Mouse (Mus musculus): ENCODE measurements around the gene Sit1. TPM values are rescaled to one million over a fixed set of nuclear protein-coding genes. Genes with fewer than 3 reads are reported as not detected.

Gene Sit1
- polyA plus RNA-seq, 1 experiment from 2014 or later: not detected

DNA sequence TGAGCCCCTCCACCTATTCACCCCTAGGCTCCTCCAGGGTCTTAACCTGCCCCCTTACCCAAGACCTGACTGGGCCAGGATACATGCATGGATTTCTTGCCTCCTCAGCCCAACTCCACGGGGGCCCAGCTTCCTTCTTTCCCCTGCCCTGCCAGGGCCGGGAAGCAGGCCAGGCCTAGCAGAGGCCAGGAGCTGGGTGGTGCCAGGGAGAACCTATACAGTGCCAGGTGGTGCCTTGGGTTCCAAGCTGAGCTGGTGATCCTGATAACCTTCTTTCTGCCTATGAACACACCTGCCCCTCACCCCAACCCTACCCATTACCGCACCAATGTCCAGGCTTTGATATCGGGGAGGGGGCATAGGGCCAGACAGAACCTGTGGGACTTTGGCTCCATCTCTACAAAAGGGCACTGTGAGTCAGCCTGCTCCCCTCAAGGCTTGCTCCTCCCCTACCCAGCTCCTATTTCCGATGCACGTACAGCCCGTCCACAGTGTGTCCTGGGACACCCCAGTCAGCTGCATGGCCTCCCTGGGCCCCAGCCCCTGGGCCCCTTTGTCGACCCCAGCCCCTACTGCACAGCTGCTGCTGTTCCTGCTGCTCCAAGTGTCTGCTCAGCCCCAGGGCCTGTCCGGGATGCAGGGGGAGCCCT, 23.1 kb upstream of the Sit1 start, which contains the start of gene Car9:
Car9 (plus strand) TSS at position 431 of the 650 bp plus-strand sequence.
- H3K27ac ChIP-seq (replicated peaks; ENCODE audit: low read depth, low read length): no peak within 1 kb of the TSS
- H3K36me3 ChIP-seq (ENCODE audit: control insufficient read depth, insufficient read depth, low read length): no peaks in the 10 kb centered on the region
- ATAC-seq (ENCODE audit: low FRiP score, low TSS enrichment) (0 out of 2 replicates have a peak, but pooled peaks have one; percentile 20), DNase-seq (no peak)
- 59% methylated on average over 9 of the region's 9 CpGs for WGBS
- no peak within 1 kb of the TSS for H3K4me3 ChIP-seq (replicated peaks; ENCODE audit: low read depth, low read length)
- H3K4me1 ChIP-seq (ENCODE audit: control insufficient read depth, insufficient read depth, low read length): peaks cover 4% of the 10 kb centered on the region; the same call in 1 of the 2 replicates
- no peak within 1 kb of the TSS for H3K9ac ChIP-seq (replicated peaks; ENCODE audit: low read length)
- H3K4me2 ChIP-seq (ENCODE audit: low read length): no peak within 1 kb of the TSS
- no peaks in the 10 kb centered on the region for H3K9me3 ChIP-seq (ENCODE audit: control insufficient read depth, low read length)
- H3K27me3 ChIP-seq (ENCODE audit: control insufficient read depth, insufficient read depth, low read length): no peaks in the 10 kb centered on the region; the same call in 1 of the 2 replicates

DNA sequence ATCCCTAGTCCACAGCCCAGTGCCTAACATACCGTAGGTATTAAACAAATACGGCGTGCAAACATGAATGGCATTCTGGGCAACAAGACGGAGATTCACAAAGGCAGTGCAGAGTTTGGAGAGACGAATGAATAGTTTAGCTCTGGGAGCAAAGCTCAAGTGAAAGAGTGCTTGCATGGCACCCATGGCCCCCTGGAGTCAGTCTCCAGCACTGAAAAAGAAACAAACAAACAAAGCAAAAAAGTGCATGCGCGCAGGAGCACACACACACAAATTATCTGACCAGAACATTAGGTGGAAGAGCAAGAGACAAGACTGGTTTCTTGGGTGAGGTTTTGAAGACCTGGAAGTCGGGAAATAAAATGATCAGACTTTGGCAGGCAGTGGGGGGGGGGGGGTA, 22.5 kb upstream of the Sit1 start:
- DNase-seq (no peak), ATAC-seq (ENCODE audit: low FRiP score, low TSS enrichment) (no peak)
- H3K4me1 ChIP-seq (ENCODE audit: control insufficient read depth, insufficient read depth, low read length): peaks cover 4% of the 10 kb centered on the region; the same call in 1 of the 2 replicates
- no peak overlapping the region for H3K4me2 ChIP-seq (ENCODE audit: low read length)
- H3K9ac ChIP-seq (replicated peaks; ENCODE audit: low read length): no peak overlapping the region
- WGBS: 63% methylated on average over 8 of the region's 8 CpGs
- H3K4me3 ChIP-seq (replicated peaks; ENCODE audit: low read depth, low read length): no peak overlapping the region
- H3K27me3 ChIP-seq (ENCODE audit: control insufficient read depth, insufficient read depth, low read length): no peaks in the 10 kb centered on the region; the same call in 1 of the 2 replicates
- no peaks in the 10 kb centered on the region for H3K9me3 ChIP-seq (ENCODE audit: control insufficient read depth, low read length)
- H3K36me3 ChIP-seq (ENCODE audit: control insufficient read depth, insufficient read depth, low read length): no peaks in the 10 kb centered on the region
- no peak overlapping the region for H3K27ac ChIP-seq (replicated peaks; ENCODE audit: low read depth, low read length)

DNA sequence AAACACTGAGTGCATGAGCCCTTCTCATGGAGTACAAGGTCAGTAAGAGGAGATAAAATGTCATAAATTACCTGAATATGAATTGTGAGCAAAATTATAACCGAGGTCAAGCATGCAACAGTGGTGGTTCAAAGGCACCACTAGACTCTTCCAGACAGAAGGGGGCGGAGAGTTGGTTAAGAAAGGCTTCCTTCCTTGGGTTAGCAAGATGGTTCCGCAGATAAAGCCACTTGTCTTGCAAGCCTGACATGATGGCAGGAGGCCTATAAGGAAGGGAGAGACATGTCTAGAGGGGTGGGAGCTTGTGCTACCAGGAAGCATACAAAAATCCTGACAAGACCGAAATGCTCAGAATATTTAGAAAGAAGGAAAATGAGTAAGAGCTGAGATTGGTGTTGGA, 20.7 kb upstream of the Sit1 start:
- Histone ChIP-seq H3K27me3 (ENCODE audit: control insufficient read depth, insufficient read depth, low read length) (no peaks in the 10 kb centered on the region; the same call in 1 of the 2 replicates), H3K36me3 (ENCODE audit: control insufficient read depth, insufficient read depth, low read length) (no peaks in the 10 kb centered on the region), H3K9ac (replicated peaks; ENCODE audit: low read length) (no peak overlapping the region), H3K9me3 (ENCODE audit: control insufficient read depth, low read length) (no peaks in the 10 kb centered on the region), H3K4me2 (ENCODE audit: low read length) (no peak overlapping the region), H3K4me3 (replicated peaks; ENCODE audit: low read depth, low read length) (no peak overlapping the region), H3K27ac (replicated peaks; ENCODE audit: low read depth, low read length) (no peak overlapping the region), H3K4me1 (ENCODE audit: control insufficient read depth, insufficient read depth, low read length) (peaks cover 6% of the 10 kb centered on the region)
- ATAC-seq (ENCODE audit: low FRiP score, low TSS enrichment) (no peak), DNase-seq (no peak)
- 89% methylated on average over 4 of the region's 4 CpGs for WGBS

DNA sequence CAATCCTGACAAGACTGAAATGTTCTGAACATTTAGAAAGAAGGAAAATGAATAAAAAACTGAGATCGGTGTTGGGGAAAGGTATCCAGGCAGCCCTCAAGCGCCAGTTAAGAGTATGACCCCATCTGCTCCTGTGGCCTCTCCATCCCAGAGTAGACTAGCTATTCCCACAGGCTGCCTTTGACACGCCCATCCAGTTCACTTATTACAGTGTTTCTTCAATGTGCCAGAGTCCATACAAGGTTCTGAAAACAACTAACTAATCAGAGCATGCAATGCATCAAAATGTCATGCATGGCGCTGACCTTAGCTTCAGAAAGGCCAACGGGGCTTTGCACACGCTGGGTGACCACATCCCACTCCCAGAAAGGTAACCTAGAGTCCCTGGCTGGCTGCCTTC, 20.0 kb upstream of the Sit1 start:
- no peaks in the 10 kb centered on the region; the same call in 1 of the 2 replicates for H3K27me3 ChIP-seq (ENCODE audit: control insufficient read depth, insufficient read depth, low read length)
- 82% methylated on average over 6 of the region's 6 CpGs for WGBS
- H3K9me3 ChIP-seq (ENCODE audit: control insufficient read depth, low read length): no peaks in the 10 kb centered on the region
- H3K4me2 ChIP-seq (ENCODE audit: low read length): no peak overlapping the region
- ATAC-seq (ENCODE audit: low FRiP score, low TSS enrichment) (no peak), DNase-seq (no peak)
- peaks cover 6% of the 10 kb centered on the region for H3K4me1 ChIP-seq (ENCODE audit: control insufficient read depth, insufficient read depth, low read length)
- no peak overlapping the region for H3K4me3 ChIP-seq (replicated peaks; ENCODE audit: low read depth, low read length)
- no peak overlapping the region for H3K27ac ChIP-seq (replicated peaks; ENCODE audit: low read depth, low read length)
- no peaks in the 10 kb centered on the region for H3K36me3 ChIP-seq (ENCODE audit: control insufficient read depth, insufficient read depth, low read length)
- H3K9ac ChIP-seq (replicated peaks; ENCODE audit: low read length): no peak overlapping the region

DNA sequence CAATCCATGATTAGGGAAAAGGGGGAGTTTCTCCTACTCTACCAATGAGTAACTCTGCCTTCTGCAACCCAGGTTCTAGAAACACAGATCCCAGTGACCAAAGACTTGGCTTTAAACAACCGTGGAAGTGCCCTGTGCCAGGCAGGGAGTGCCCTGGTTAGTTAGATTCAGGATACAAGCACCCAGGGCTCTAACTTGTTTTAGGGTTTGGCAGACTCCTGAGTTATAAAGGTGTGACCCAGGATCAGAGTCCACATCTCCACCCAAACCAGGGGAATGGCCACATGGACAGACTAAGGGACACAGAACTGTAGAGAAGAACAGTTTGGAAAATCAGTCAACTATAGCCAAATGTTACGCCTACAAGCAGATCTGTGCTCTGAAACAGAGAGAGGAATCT, 19.5 kb upstream of the Sit1 start:
- H3K4me2 ChIP-seq (ENCODE audit: low read length): no peak overlapping the region
- DNase-seq: no peak

DNA sequence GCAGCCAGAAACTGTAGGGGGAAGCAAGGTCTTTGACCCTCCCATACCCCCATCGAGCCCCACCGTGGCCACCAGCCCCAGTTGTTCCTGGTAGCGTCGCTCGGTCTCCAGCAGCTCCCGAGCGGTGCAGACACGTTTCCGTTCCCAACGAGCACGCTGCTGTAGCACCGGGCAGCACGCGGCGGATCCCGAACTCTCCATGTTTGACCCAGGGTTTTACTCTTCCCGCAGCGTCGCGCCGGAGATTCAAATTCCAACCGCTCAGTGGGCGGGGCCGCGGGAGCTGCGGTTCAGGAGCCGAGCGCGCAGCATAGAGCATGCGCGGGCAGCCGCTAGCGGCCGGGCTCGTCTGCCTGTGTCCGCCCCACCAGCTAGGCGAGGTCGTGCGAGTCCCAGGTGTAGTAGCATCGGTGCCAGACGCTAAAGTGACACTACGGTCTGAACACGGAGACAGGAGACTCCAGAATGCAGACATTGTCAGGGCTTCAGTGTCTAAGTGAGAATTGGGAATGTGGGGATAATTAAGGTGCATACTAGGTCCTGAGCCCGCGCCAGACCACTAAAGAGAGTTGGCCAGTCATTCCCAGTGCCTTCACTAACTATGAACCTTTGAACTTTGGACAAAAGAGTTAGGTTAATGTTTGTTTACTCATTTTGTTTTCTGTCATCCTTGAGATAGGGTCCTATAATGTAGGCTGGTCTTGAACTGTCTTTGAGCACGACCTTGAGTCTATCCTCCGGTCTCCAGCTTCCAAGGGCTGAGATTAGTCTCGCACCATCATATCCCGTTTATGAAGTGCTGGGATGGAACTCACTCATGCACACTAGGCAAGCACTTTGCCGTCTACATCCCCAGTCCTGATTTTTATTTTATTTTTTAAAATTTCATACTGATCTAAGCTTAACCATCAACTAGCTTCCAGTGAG, 16.1 kb upstream of the Sit1 start, which contains the start of gene Arhgef39:
Arhgef39 (minus strand) TSS at position 289 of the 927 bp plus-strand sequence.
- WGBS: 7% methylated on average over 50 of the region's 50 CpGs
- peak within 1 kb of the TSS; percentile 86 for H3K4me2 ChIP-seq (ENCODE audit: low read length)
- peak within 1 kb of the TSS; percentile 46 for H3K4me3 ChIP-seq (replicated peaks; ENCODE audit: low read depth, low read length)
- no peaks in the 10 kb centered on the region for H3K9me3 ChIP-seq (ENCODE audit: control insufficient read depth, low read length)
- H3K27ac ChIP-seq (replicated peaks; ENCODE audit: low read depth, low read length): no peak within 1 kb of the TSS
- peaks cover 9% of the 10 kb centered on the region for H3K4me1 ChIP-seq (ENCODE audit: control insufficient read depth, insufficient read depth, low read length)
- peak within 1 kb of the TSS; percentile 48; the same call in 1 of the 2 replicates for H3K9ac ChIP-seq (replicated peaks; ENCODE audit: low read length)
- no peaks in the 10 kb centered on the region for H3K27me3 ChIP-seq (ENCODE audit: control insufficient read depth, insufficient read depth, low read length)
- H3K36me3 ChIP-seq (ENCODE audit: control insufficient read depth, insufficient read depth, low read length): no peaks in the 10 kb centered on the region
- DNase-seq: peak; percentile 95
- peak; percentile 86 for ATAC-seq (ENCODE audit: low FRiP score, low TSS enrichment)

More for the DNA sequence above, 19.5 kb upstream of the Sit1 start:
- H3K27me3 ChIP-seq (ENCODE audit: control insufficient read depth, insufficient read depth, low read length): no peaks in the 10 kb centered on the region; the same call in 1 of the 2 replicates
- H3K4me3 ChIP-seq (replicated peaks; ENCODE audit: low read depth, low read length): no peak overlapping the region
- H3K9ac ChIP-seq (replicated peaks; ENCODE audit: low read length): no peak overlapping the region
- no peak overlapping the region for H3K27ac ChIP-seq (replicated peaks; ENCODE audit: low read depth, low read length)
- WGBS: 65% methylated on average over 2 of the region's 2 CpGs
- no peak for ATAC-seq (ENCODE audit: low FRiP score, low TSS enrichment)
- H3K4me1 ChIP-seq (ENCODE audit: control insufficient read depth, insufficient read depth, low read length): peaks cover 4% of the 10 kb centered on the region; the same call in 1 of the 2 replicates
- no peaks in the 10 kb centered on the region for H3K36me3 ChIP-seq (ENCODE audit: control insufficient read depth, insufficient read depth, low read length)
- no peaks in the 10 kb centered on the region for H3K9me3 ChIP-seq (ENCODE audit: control insufficient read depth, low read length)

DNA sequence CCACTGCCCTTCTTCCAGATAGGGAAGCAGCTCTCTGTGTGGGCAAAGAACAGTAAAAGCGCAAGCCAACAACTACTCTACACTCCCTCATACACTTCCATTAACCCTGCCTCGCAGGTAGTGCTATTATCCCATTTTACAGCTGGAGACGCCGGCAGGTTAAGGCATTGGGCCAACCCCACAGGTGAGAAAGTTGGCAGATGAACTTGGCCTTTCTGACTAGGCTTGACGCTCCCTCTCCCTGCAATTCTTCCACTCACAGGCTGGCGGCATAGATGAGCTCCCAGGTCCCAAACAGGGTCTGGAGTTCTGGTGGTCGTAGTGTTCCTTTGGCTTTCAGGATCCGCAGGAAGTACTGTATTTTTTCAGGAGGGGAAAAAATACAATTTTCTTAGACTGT, 15.4 kb upstream of the Sit1 start:
- no peak for ATAC-seq (ENCODE audit: low FRiP score, low TSS enrichment)
- H3K4me3 ChIP-seq (replicated peaks; ENCODE audit: low read depth, low read length): peak overlapping the region; percentile 46

DNA sequence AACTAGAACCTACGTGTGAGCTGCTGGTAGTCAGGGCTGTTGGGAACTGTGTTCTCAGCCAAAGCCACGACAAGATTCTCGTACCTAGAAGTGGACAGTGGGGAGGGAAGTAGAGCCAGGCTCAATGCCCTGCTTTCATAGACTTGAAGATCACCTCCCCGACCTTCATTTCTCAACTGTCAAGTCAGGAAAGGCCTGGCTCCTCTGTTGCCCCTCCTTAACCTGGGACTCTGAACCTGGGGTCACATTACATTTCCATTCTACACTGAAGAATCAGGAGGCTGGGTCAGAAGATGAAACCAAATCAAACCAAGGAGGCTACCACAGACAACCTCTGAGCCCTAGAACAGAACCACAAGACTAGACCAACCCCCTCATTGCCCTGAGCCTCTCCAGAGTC, 14.4 kb upstream of the Sit1 start:
- H3K4me1 ChIP-seq (ENCODE audit: control insufficient read depth, insufficient read depth, low read length): peaks cover 17% of the 10 kb centered on the region
- H3K27ac ChIP-seq (replicated peaks; ENCODE audit: low read depth, low read length): no peak overlapping the region
- DNase-seq (no peak), ATAC-seq (ENCODE audit: low FRiP score, low TSS enrichment) (no peak)
- no peak overlapping the region for H3K4me3 ChIP-seq (replicated peaks; ENCODE audit: low read depth, low read length)
- no peak overlapping the region for H3K9ac ChIP-seq (replicated peaks; ENCODE audit: low read length)
- no peaks in the 10 kb centered on the region for H3K27me3 ChIP-seq (ENCODE audit: control insufficient read depth, insufficient read depth, low read length)
- H3K4me2 ChIP-seq (ENCODE audit: low read length): peak overlapping the region; percentile 86
- WGBS: 77% methylated on average over 4 of the region's 4 CpGs
- no peaks in the 10 kb centered on the region for H3K36me3 ChIP-seq (ENCODE audit: control insufficient read depth, insufficient read depth, low read length)
- no peaks in the 10 kb centered on the region for H3K9me3 ChIP-seq (ENCODE audit: control insufficient read depth, low read length)

More for the DNA sequence above, 15.4 kb upstream of the Sit1 start:
- Histone ChIP-seq H3K4me2 (ENCODE audit: low read length) (peak overlapping the region; percentile 86), H3K9me3 (ENCODE audit: control insufficient read depth, low read length) (no peaks in the 10 kb centered on the region), H3K36me3 (ENCODE audit: control insufficient read depth, insufficient read depth, low read length) (no peaks in the 10 kb centered on the region), H3K4me1 (ENCODE audit: control insufficient read depth, insufficient read depth, low read length) (peaks cover 16% of the 10 kb centered on the region), H3K9ac (replicated peaks; ENCODE audit: low read length) (peak overlapping the region; percentile 48; the same call in 1 of the 2 replicates), H3K27me3 (ENCODE audit: control insufficient read depth, insufficient read depth, low read length) (no peaks in the 10 kb centered on the region), H3K27ac (replicated peaks; ENCODE audit: low read depth, low read length) (no peak overlapping the region)
- 11% methylated on average over 8 of the region's 8 CpGs for WGBS
- DNase-seq: peak; percentile 47

Measured in midbrain, embryonic 14.5 days (tissue).